Mouse (Mus musculus): ENCODE measurements around the gene Gm6169. TPM values are rescaled to one million over a fixed set of nuclear protein-coding genes. Genes with fewer than 3 reads are reported as not detected.
"Not testable (repeated sequence)": the region's sequence is repeated elsewhere in the genome, so short reads cannot be mapped to it uniquely, and the experiment has no call there.

Gene Gm6169
- 0.37 and 1.7 TPM in 2 replicates for polyA plus RNA-seq (2016; fragmentation: Nextera tagmentation; extraction: Ambion mirVana)

- no peaks in the 10 kb centered on the region for H3K9me3 ChIP-seq
- 91% methylated on average over 22 of the region's 22 CpGs for whole genome bisulfite sequencing
- no peak within 1 kb of the TSS for H3K4me3 ChIP-seq
- no peaks in the 10 kb centered on the region for H3K4me1 ChIP-seq
- no peaks in the 10 kb centered on the region for H3K27me3 ChIP-seq (ENCODE audit: poor library complexity, severe bottlenecking)
- DNase-seq (ENCODE audit: extremely low spot score, low spot score): peak; percentile 47
- no peak within 1 kb of the TSS for H3K27ac ChIP-seq
- H3K36me3 ChIP-seq (replicated peaks): peaks cover 22% of the 10 kb centered on the region
Measured at GRCm38 (mm10) chr13:97099187-97099852, at the start of gene Gm6169. TSS of gene Gm6169 (minus strand) at chr13:97099237.

DNA sequence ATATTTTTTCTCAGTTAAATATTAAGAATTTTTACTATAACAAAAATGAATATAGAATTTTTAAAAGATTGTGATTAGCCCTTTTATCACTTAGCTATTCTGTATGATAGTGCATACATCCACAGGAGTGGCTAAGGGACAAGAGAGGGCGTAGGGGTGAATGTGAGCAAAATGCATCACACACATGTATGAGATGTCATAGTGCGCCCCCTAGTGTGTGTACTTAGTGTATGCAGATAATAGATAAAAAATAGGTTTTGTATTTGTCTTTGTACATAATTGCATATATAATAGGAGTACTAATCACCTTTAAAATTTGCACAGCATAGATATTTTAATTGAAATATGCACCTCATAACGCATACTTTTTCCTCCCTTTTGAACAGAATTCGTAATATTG, 46.8 kb upstream of the Gm6169 start:
- Histone ChIP-seq H3K9me3 (no peaks in the 10 kb centered on the region), H3K36me3 (replicated peaks) (peaks cover 75% of the 10 kb centered on the region), H3K4me1 (no peaks in the 10 kb centered on the region), H3K27me3 (ENCODE audit: poor library complexity, severe bottlenecking) (no peaks in the 10 kb centered on the region), H3K27ac (no peak overlapping the region), H3K4me3 (no peak overlapping the region)
- WGBS: 63% methylated on average over 4 of the region's 4 CpGs
- no peak for DNase-seq (ENCODE audit: extremely low spot score, low spot score)

DNA sequence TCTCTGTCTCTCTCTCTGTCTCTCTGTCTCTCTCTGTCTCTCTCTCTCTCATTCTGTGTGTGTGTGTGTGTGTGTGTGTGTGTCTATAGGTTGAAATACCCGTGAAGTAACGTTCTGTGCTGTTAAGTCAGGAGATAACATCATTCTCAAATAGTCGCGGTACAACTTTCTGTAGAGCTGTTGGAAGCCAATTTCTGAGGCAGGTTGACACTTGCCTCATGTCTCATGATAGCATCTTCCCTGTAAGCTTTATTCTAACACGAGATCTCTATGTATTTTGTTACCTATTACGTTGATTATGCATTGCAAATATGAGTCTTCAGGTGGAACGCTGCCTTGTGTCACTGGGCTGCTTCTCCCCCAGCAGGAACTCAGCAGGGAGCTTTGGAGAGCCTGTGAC, 43.3 kb upstream of the Gm6169 start:
- WGBS: 87% methylated on average over 7 of the region's 7 CpGs

GRCm38 (mm10) chr13:97138404-97138931, 39.4 kb upstream of the Gm6169 start:
- H3K27ac ChIP-seq: peak overlapping the region; percentile 92
- peak overlapping the region; percentile 93 for H3K4me3 ChIP-seq
- H3K27me3 ChIP-seq (ENCODE audit: poor library complexity, severe bottlenecking); H3K9me3 ChIP-seq; DNase-seq (ENCODE audit: extremely low spot score, low spot score): not testable (repeated sequence)
- WGBS: 34% methylated on average over 8 of the region's 8 CpGs
- H3K4me1 ChIP-seq: peaks cover 12% of the 10 kb centered on the region
- H3K36me3 ChIP-seq (replicated peaks): peaks cover 38% of the 10 kb centered on the region

More for the DNA sequence above, 43.3 kb upstream of the Gm6169 start:
- Histone ChIP-seq H3K9me3 (no peaks in the 10 kb centered on the region), H3K4me3 (no peak overlapping the region), H3K27me3 (ENCODE audit: poor library complexity, severe bottlenecking) (no peaks in the 10 kb centered on the region), H3K4me1 (peaks cover 6% of the 10 kb centered on the region), H3K36me3 (replicated peaks) (peaks cover 40% of the 10 kb centered on the region), H3K27ac (no peak overlapping the region)
- DNase-seq (ENCODE audit: extremely low spot score, low spot score): no peak

- Histone ChIP-seq H3K27me3 (ENCODE audit: poor library complexity, severe bottlenecking) (no peaks in the 10 kb centered on the region), H3K27ac (peak within 1 kb of the TSS; percentile 92), H3K4me3 (peak within 1 kb of the TSS; percentile 93), H3K9me3 (no peaks in the 10 kb centered on the region), H3K4me1 (peaks cover 12% of the 10 kb centered on the region), H3K36me3 (replicated peaks) (peaks cover 37% of the 10 kb centered on the region)
- peak; percentile 90 for DNase-seq (ENCODE audit: extremely low spot score, low spot score)
- WGBS: under 1% methylated on average over 57 of the region's 57 CpGs
Measured at GRCm38 (mm10) chr13:97137466-97138400, 38.7 kb upstream of the Gm6169 start, which contains the start of the genes Gfm2 and Nsa2. TSS of gene Gfm2 (plus strand) at chr13:97137937. TSS of gene Nsa2 (minus strand) at chr13:97137937.

GRCm38 (mm10) chr13:97130413-97130812, 31.4 kb upstream of the Gm6169 start:
- H3K27ac ChIP-seq; H3K4me1 ChIP-seq; H3K9me3 ChIP-seq; H3K4me3 ChIP-seq; H3K27me3 ChIP-seq (ENCODE audit: poor library complexity, severe bottlenecking); DNase-seq (ENCODE audit: extremely low spot score, low spot score): not testable (repeated sequence)
- peaks cover 60% of the 10 kb centered on the region for H3K36me3 ChIP-seq (replicated peaks)
- no CpG with 5 or more reads among the region's 2 CpGs for WGBS

- not testable (repeated sequence) for H3K27me3 ChIP-seq (ENCODE audit: poor library complexity, severe bottlenecking); H3K4me1 ChIP-seq; H3K9me3 ChIP-seq; DNase-seq (ENCODE audit: extremely low spot score, low spot score); H3K27ac ChIP-seq; H3K4me3 ChIP-seq
- H3K36me3 ChIP-seq (replicated peaks): peaks cover 58% of the 10 kb centered on the region
- 89% methylated on average over 4 of the region's 4 CpGs for WGBS
Measured at GRCm38 (mm10) chr13:97129654-97130053, 30.6 kb upstream of the Gm6169 start.

GRCm38 (mm10) chr13:97121341-97121740, 22.3 kb upstream of the Gm6169 start:
- Histone ChIP-seq H3K27me3 (ENCODE audit: poor library complexity, severe bottlenecking) (no peaks in the 10 kb centered on the region), H3K36me3 (replicated peaks) (peaks cover 71% of the 10 kb centered on the region), H3K27ac (no peak overlapping the region), H3K4me3 (no peak overlapping the region), H3K4me1 (no peaks in the 10 kb centered on the region), H3K9me3 (no peaks in the 10 kb centered on the region)
- no peak for DNase-seq (ENCODE audit: extremely low spot score, low spot score)
- 78% methylated on average over 3 of the region's 3 CpGs for whole genome bisulfite sequencing

GRCm38 (mm10) chr13:97109046-97109445, 10.0 kb upstream of the Gm6169 start:
- peaks cover 37% of the 10 kb centered on the region for H3K36me3 ChIP-seq (replicated peaks)
- WGBS: 88% methylated on average over 4 of the region's 4 CpGs
- no peak overlapping the region for H3K4me3 ChIP-seq
- no peaks in the 10 kb centered on the region for H3K4me1 ChIP-seq
- no peaks in the 10 kb centered on the region for H3K9me3 ChIP-seq
- H3K27ac ChIP-seq: no peak overlapping the region
- DNase-seq (ENCODE audit: extremely low spot score, low spot score): no peak
- no peaks in the 10 kb centered on the region for H3K27me3 ChIP-seq (ENCODE audit: poor library complexity, severe bottlenecking)

GRCm38 (mm10) chr13:97107721-97108120, 8.7 kb upstream of the Gm6169 start:
- not testable (repeated sequence) for H3K4me1 ChIP-seq; H3K9me3 ChIP-seq; H3K27me3 ChIP-seq (ENCODE audit: poor library complexity, severe bottlenecking); H3K4me3 ChIP-seq; DNase-seq (ENCODE audit: extremely low spot score, low spot score); H3K27ac ChIP-seq
- WGBS: 95% methylated on average over 4 of the region's 4 CpGs
- peaks cover 29% of the 10 kb centered on the region for H3K36me3 ChIP-seq (replicated peaks)

- Histone ChIP-seq H3K9me3 (no peaks in the 10 kb centered on the region), H3K27me3 (ENCODE audit: poor library complexity, severe bottlenecking) (no peaks in the 10 kb centered on the region), H3K4me3 (no peak overlapping the region), H3K36me3 (replicated peaks) (peaks cover 19% of the 10 kb centered on the region), H3K4me1 (no peaks in the 10 kb centered on the region), H3K27ac (no peak overlapping the region)
- no peak for DNase-seq (ENCODE audit: extremely low spot score, low spot score)
- 78% methylated on average over 7 of the region's 7 CpGs for WGBS
Measured at GRCm38 (mm10) chr13:97104996-97105395, 6.0 kb upstream of the Gm6169 start.

DNA sequence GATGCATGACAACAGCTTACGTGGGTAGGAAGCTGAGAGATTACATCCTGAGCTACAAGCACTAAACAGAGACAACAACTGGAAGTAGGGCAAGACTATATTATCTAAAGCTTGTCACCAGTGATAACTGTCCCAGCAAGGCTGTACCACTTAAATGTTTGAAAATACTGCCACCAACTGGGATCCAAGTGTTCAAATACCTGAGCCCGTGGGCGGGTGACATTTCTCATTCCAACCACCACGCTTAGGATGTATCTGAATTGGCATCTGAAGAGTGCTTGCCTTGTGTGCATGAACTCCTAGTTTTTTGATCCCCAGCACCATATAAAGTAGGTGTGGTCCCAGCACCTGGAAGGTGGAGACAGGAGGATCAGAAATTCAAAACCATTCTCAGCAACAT, 3.3 kb downstream of the Gm6169 start:
- H3K4me3 ChIP-seq: no peak overlapping the region
- WGBS: 90% methylated on average over 4 of the region's 4 CpGs

More for the DNA sequence above, 3.3 kb downstream of the Gm6169 start:
- no peaks in the 10 kb centered on the region for H3K27me3 ChIP-seq (ENCODE audit: poor library complexity, severe bottlenecking)
- no peak overlapping the region for H3K27ac ChIP-seq
- no peaks in the 10 kb centered on the region for H3K9me3 ChIP-seq
- H3K36me3 ChIP-seq (replicated peaks): peaks cover 37% of the 10 kb centered on the region
- no peaks in the 10 kb centered on the region for H3K4me1 ChIP-seq
- DNase-seq (ENCODE audit: extremely low spot score, low spot score): no peak
